Mouse (Mus musculus) hindbrain, postnatal 0 days (tissue): Measurements from ENCODE around the gene Btf3. TPM values are rescaled to one million over a fixed set of nuclear protein-coding genes. Genes with fewer than 3 reads are reported as not detected.

ENCODE experiments used
- ATAC-seq: fragments of 200-750 bp; cut with Nextera tagmentation; 2 replicates; pipeline ENCODE4 v1.8.0; 2017; ENCODE audit warnings: mild to moderate bottlenecking, moderate TSS enrichment, moderate library complexity
- DNase-seq: peaks from one replicate; pipeline ENCODE4 v3.0.0-alpha.2; 2015; ENCODE audit warnings: low spot score
- H3K27ac ChIP-seq: fragments of 300-500 bp; sonication (generic); 2 replicates; pipeline ENCODE4 v1.5.1; 2014; ENCODE audit warnings: mild to moderate bottlenecking
- H3K27me3 ChIP-seq: fragments of 300-500 bp; sonication (generic); 2 replicates; pipeline ENCODE4 v1.6.1; 2014; ENCODE audit warnings: low read length, mixed read lengths; ENCODE audit not compliant: insufficient read depth
- H3K36me3 ChIP-seq: fragments of 300-500 bp; sonication (generic); 2 replicates; pipeline ENCODE4 v1.6.1; 2014; ENCODE audit warnings: low read length, mixed read lengths; ENCODE audit not compliant: insufficient read depth
- H3K4me1 ChIP-seq: fragments of 300-500 bp; sonication (generic); 2 replicates; pipeline ENCODE4 v1.6.1; 2014; ENCODE audit warnings: antibody characterized with exemption, low read length, mixed read lengths; ENCODE audit not compliant: insufficient read depth
- H3K4me2 ChIP-seq: fragments of 300-500 bp; sonication (generic); 2 replicates; pipeline ENCODE4 v1.6.1; 2014; ENCODE audit warnings: low read depth, mild to moderate bottlenecking, low read length, moderate library complexity, mixed read lengths
- H3K4me3 ChIP-seq: fragments of 300-500 bp; sonication (generic); 2 replicates; pipeline ENCODE4 v1.5.1; 2014; ENCODE audit warnings: low read length
- H3K9ac ChIP-seq: fragments of 300-500 bp; sonication (generic); replicated peaks from 2 replicates; pipeline ENCODE4 v1.6.1; 2014; ENCODE audit warnings: mild to moderate bottlenecking, low read length, moderate library complexity, mixed read lengths
- H3K9me3 ChIP-seq: fragments of 300-500 bp; sonication (generic); 2 replicates; pipeline ENCODE4 v1.6.1; 2016; ENCODE audit warnings: low read length, mixed read lengths
- CTCF ChIP-seq: IDR thresholded peaks from 2 replicates; pipeline ENCODE4 v1.5.1; 2016; ENCODE audit warnings: antibody characterized with exemption, control low read depth, low read depth
- WGBS: fragments of 180-500 bp; shearing (Covaris S2); extraction: QIAGEN DNeasy Blood & Tissue Kit; methylation state at CpG from one replicate; pipeline ENCODE4 v1.1.7; 2014; 5-methylcytosine and 5-hydroxymethylcytosine counted together
- polyA plus RNA-seq: library from polyadenylated mRNA; unstranded; fragments of >200 nt; fragmentation: Nextera tagmentation; extraction: Ambion mirVana; gene quantifications from 2 replicates; pipeline ENCODE4 v1.2.1, GENCODE M21; 2015
- total RNA-seq: library from RNA; depleted of rRNA; stranded (reverse); fragments of >200 nt; gene quantifications from 2 replicates; pipeline ENCODE4 v1.2.3, GENCODE M21; 2014

Btf3 gene
- total and polyA plus RNA-seq, 2 experiments from 2014 or later, result 181 to 476 TPM

GRCm38 (mm10) chr13:98290719-98291118, 26.1 kb downstream of the Btf3 start:
- no peak for ATAC-seq
- Histone ChIP-seq H3K4me2 (no peak overlapping the region), H3K4me3 (no peak overlapping the region), H3K9ac (no peak overlapping the region), H3K9me3 (no peaks in the 10 kb centered on the region), H3K27ac (no peak overlapping the region), H3K27me3 (no peaks in the 10 kb centered on the region), H3K36me3 (no peaks in the 10 kb centered on the region), H3K4me1 (no peaks in the 10 kb centered on the region)
- peak; percentile 9; the same call in 1 of the 2 replicates for TF ChIP-seq CTCF
- no peak for DNase-seq
- 40% methylated on average over 2 of the region's 2 CpGs for WGBS

DNA sequence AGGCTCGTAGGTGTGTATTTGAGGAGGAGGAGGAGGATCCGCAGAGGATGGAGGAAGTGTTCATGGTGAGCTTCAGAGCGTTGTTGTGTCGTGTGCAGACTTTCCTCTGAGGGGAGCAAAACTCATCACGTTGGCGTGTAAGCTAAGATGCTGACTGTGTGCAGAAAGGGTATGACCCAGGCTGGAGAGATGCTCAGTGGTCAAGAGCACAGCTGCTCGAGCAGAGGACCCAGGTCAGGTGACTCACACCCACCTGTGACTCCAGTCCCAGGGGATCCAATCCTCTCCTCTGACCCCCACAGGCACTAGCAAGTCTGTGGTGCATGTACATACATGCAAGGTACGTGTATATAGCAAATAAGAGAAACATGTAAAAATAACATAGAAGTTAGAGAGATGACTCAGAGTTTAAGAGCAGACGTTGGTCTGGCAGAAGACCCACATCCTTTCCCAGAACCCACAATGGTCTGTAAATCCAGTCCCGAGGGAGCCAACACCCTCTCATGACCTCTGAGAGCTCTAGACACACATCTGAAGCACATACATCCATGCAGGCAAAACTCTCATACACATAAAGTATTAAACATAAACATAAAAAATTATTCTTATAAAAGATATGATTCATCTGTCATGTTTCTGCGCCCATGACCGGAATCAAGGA, 35.7 kb downstream of the Btf3 start:
- no peak for ATAC-seq
- DNase-seq, result no peak
- Histone ChIP-seq H3K27me3 (no peaks in the 10 kb centered on the region), H3K9me3 (no peaks in the 10 kb centered on the region), H3K27ac (no peak overlapping the region), H3K4me3 (no peak overlapping the region), H3K4me2 (no peak overlapping the region), H3K9ac (no peak overlapping the region), H3K4me1 (no peaks in the 10 kb centered on the region), H3K36me3 (0 out of 2 replicates have a peak, but pooled peaks cover 1% of the 10 kb centered on the region)
- 80% methylated on average over 12 of the region's 12 CpGs for WGBS
- no peak for TF ChIP-seq CTCF

- WGBS, result 88% methylated on average over 5 of the region's 5 CpGs
- ATAC-seq (no peak), DNase-seq (no peak)
- H3K9ac ChIP-seq, result no peak within 1 kb of the TSS
- peaks cover 16% of the 10 kb centered on the region; the same call in 1 of the 2 replicates for H3K36me3 ChIP-seq
- no peak within 1 kb of the TSS for H3K4me3 ChIP-seq
- H3K4me1 ChIP-seq, result no peaks in the 10 kb centered on the region
- no peaks in the 10 kb centered on the region for H3K9me3 ChIP-seq
- no peaks in the 10 kb centered on the region for H3K27me3 ChIP-seq
- no peak within 1 kb of the TSS for H3K4me2 ChIP-seq
- TF ChIP-seq CTCF, result no peak
- H3K27ac ChIP-seq, result no peak within 1 kb of the TSS
Observed at GRCm38 (mm10) chr13:98279686-98280085, 37.1 kb downstream of the Btf3 start, which contains the start of gene Gm21976. Gene Gm21976 (plus strand): TSS chr13:98279887.

DNA sequence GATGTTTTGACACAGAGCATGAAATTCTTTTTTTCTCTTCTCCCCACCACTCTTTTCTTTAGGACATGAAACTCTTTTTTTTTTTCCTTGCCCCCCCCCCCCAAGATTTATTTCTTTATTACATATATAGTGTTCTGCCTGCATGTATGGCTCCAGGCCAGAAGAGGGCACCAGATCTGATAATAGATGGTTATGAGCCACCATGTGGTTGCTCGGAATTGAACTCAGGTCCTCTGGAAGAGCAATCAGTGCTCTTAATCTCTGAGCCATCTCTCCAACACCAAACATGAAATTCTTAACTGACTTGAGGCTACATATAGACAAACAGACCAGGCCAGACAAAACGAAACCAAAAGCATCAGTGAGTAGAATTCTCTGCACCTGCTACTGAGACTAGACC, 39.3 kb downstream of the Btf3 start:
- Histone ChIP-seq H3K36me3 (peaks cover 35% of the 10 kb centered on the region), H3K4me2 (no peak overlapping the region), H3K4me3 (no peak overlapping the region), H3K9me3 (no peaks in the 10 kb centered on the region), H3K27me3 (no peaks in the 10 kb centered on the region), H3K27ac (no peak overlapping the region), H3K9ac (no peak overlapping the region), H3K4me1 (no peaks in the 10 kb centered on the region)
- ATAC-seq (no peak), DNase-seq (no peak)
- WGBS, result 81% methylated on average over 2 of the region's 2 CpGs
- TF ChIP-seq CTCF, result no peak; the same call in 1 of the 2 replicates

DNA sequence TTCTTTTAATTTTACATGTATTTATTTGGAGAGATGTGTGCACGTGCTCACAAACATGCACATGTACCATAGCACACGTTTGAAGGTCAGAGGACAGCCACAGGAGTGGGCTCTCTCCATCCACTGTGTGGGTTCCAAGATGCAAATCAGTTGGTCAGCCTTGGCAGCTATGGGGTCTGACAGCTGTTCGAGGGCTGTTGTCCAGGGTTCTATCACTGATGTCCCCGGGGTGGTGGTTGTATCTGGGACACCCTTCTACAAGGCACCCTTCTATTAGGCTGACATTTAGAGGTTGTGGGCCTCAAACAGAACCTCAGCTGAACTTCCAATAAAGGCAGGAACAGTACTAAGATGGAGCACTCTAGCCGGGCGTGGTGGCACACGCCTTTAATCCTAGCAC, 40.6 kb downstream of the Btf3 start:
- 90% methylated on average over 7 of the region's 7 CpGs for WGBS
- no peaks in the 10 kb centered on the region for H3K4me1 ChIP-seq
- no peak overlapping the region for H3K4me2 ChIP-seq
- H3K9ac ChIP-seq, result no peak overlapping the region
- ATAC-seq (no peak), DNase-seq (no peak)
- no peaks in the 10 kb centered on the region for H3K27me3 ChIP-seq
- H3K36me3 ChIP-seq, result peaks cover 47% of the 10 kb centered on the region
- H3K27ac ChIP-seq, result no peak overlapping the region
- H3K9me3 ChIP-seq, result no peaks in the 10 kb centered on the region
- no peak for TF ChIP-seq CTCF
- H3K4me3 ChIP-seq, result no peak overlapping the region

DNA sequence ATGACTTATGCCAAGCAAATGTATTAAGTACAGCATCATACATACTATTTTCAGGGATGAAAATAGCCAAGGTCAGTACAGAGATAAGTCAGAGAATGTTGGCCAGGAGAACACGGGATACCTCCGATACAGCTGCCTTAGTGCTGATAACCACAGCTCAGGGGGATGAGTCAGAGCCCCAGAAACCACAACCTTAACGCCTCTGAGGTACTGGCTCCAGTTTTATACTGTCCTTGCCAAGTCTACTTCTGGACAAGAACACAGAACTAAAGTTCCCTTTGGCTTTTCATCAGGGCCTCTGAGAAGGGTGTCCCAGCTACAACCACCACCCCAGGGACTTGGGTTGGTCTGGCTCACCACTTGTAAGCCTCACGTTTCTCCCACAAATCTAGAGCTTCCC, 41.2 kb downstream of the Btf3 start:
- no peak for TF ChIP-seq CTCF
- Histone ChIP-seq H3K36me3 (peaks cover 51% of the 10 kb centered on the region), H3K4me1 (no peaks in the 10 kb centered on the region), H3K9ac (no peak overlapping the region), H3K27ac (no peak overlapping the region), H3K4me3 (no peak overlapping the region), H3K9me3 (no peaks in the 10 kb centered on the region), H3K4me2 (no peak overlapping the region), H3K27me3 (no peaks in the 10 kb centered on the region)
- ATAC-seq (no peak), DNase-seq (no peak)
- 94% methylated on average over 4 of the region's 4 CpGs for WGBS

- Histone ChIP-seq H3K27ac (no peak overlapping the region), H3K4me3 (no peak overlapping the region), H3K36me3 (peaks cover 51% of the 10 kb centered on the region), H3K4me2 (no peak overlapping the region), H3K4me1 (no peaks in the 10 kb centered on the region), H3K27me3 (no peaks in the 10 kb centered on the region), H3K9me3 (no peaks in the 10 kb centered on the region), H3K9ac (no peak overlapping the region)
- 92% methylated on average over 9 of the region's 9 CpGs for WGBS
- ATAC-seq (no peak), DNase-seq (no peak)
- no peak for TF ChIP-seq CTCF
Observed at GRCm38 (mm10) chr13:98274023-98274422, 42.8 kb downstream of the Btf3 start.
